Mouse (Mus musculus): ENCODE results near the gene Oas1f. TPM values are rescaled to one million over a fixed set of nuclear protein-coding genes. Genes with fewer than 3 reads are reported as not detected.
A peak's percentile ranks its signal among the peaks of the same experiment; 100 is the strongest.

The Oas1f gene
- polyA plus RNA-seq, 1 experiment: not detected

GRCm38 (mm10) chr5:120813023-120813422 lies 34.1 kb upstream of the Oas1f start:
- H3K4me1 ChIP-seq (ENCODE audit: control insufficient read depth, insufficient read depth, insufficient read length): peaks cover 7% of the 10 kb centered on the region; the same call in 1 of the 2 replicates
- H3K36me3 ChIP-seq (ENCODE audit: control insufficient read depth, insufficient read depth, low read length): peaks cover 10% of the 10 kb centered on the region
- no peak for DNase-seq (ENCODE audit: low read depth in 1 of 2, low spot score in 2 of 2)
- peak overlapping the region; percentile 56 for H3K27ac ChIP-seq (ENCODE audit: insufficient read depth, low read length)
- 48% methylated on average over 6 of the region's 6 CpGs for WGBS
- peak overlapping the region; percentile 90 for H3K4me3 ChIP-seq (ENCODE audit: extremely low read depth, insufficient read depth, insufficient read length)
- no peak for TF ChIP-seq CTCF (IDR thresholded peaks at IDR 0.05; ENCODE audit: extremely low read depth, insufficient read depth, insufficient read length, insufficient replicate concordance)
- no peak for TF ChIP-seq POLR2A (IDR thresholded peaks at IDR 0.05; ENCODE audit: low read depth, low read length)
- no peaks in the 10 kb centered on the region for H3K27me3 ChIP-seq (ENCODE audit: control insufficient read depth, insufficient read depth, low read length)

GRCm38 (mm10) chr5:120815949-120816348 lies 31.2 kb upstream of the Oas1f start:
- DNase-seq (ENCODE audit: low read depth in 1 of 2, low spot score in 2 of 2): peak in 1 of 2 experiments; percentile 43
- H3K36me3 ChIP-seq (ENCODE audit: control insufficient read depth, insufficient read depth, low read length): peaks cover 14% of the 10 kb centered on the region
- peaks cover 7% of the 10 kb centered on the region; the same call in 1 of the 2 replicates for H3K4me1 ChIP-seq (ENCODE audit: control insufficient read depth, insufficient read depth, insufficient read length)
- H3K27me3 ChIP-seq (ENCODE audit: control insufficient read depth, insufficient read depth, low read length): no peaks in the 10 kb centered on the region
- TF ChIP-seq CTCF (IDR thresholded peaks at IDR 0.05; ENCODE audit: extremely low read depth, insufficient read depth, insufficient read length, insufficient replicate concordance): peak; percentile 37; the same call in 1 of the 2 replicates
- no peak for TF ChIP-seq POLR2A (IDR thresholded peaks at IDR 0.05; ENCODE audit: low read depth, low read length)
- no peak overlapping the region for H3K4me3 ChIP-seq (ENCODE audit: extremely low read depth, insufficient read depth, insufficient read length)
- 75% methylated on average over 3 of the region's 3 CpGs for WGBS
- no peak overlapping the region for H3K27ac ChIP-seq (ENCODE audit: insufficient read depth, low read length)

- no peak for DNase-seq (ENCODE audit: low read depth in 1 of 2, low spot score in 2 of 2)
- Histone ChIP-seq H3K27ac (ENCODE audit: insufficient read depth, low read length) (no peak overlapping the region), H3K27me3 (ENCODE audit: control insufficient read depth, insufficient read depth, low read length) (no peaks in the 10 kb centered on the region), H3K4me1 (ENCODE audit: control insufficient read depth, insufficient read depth, insufficient read length) (no peaks in the 10 kb centered on the region), H3K4me3 (ENCODE audit: extremely low read depth, insufficient read depth, insufficient read length) (no peak overlapping the region), H3K36me3 (ENCODE audit: control insufficient read depth, insufficient read depth, low read length) (peaks cover 18% of the 10 kb centered on the region)
- TF ChIP-seq POLR2A (IDR thresholded peaks at IDR 0.05; ENCODE audit: low read depth, low read length) (no peak), CTCF (IDR thresholded peaks at IDR 0.05; ENCODE audit: extremely low read depth, insufficient read depth, insufficient read length, insufficient replicate concordance) (no peak)
Observed at GRCm38 (mm10) chr5:120818999-120819398, 28.2 kb upstream of the Oas1f start.

GRCm38 (mm10) chr5:120831031-120831430 lies 16.1 kb upstream of the Oas1f start:
- Histone ChIP-seq H3K27me3 (ENCODE audit: control insufficient read depth, insufficient read depth, low read length) (peaks cover 3% of the 10 kb centered on the region; the same call in 1 of the 2 replicates), H3K36me3 (ENCODE audit: control insufficient read depth, insufficient read depth, low read length) (no peaks in the 10 kb centered on the region), H3K4me3 (ENCODE audit: extremely low read depth, insufficient read depth, insufficient read length) (no peak overlapping the region), H3K4me1 (ENCODE audit: control insufficient read depth, insufficient read depth, insufficient read length) (no peaks in the 10 kb centered on the region), H3K27ac (ENCODE audit: insufficient read depth, low read length) (no peak overlapping the region)
- DNase-seq (ENCODE audit: low read depth in 1 of 2, low spot score in 2 of 2): peak in 1 of 2 experiments; percentile 43
- WGBS: 22% methylated on average over 4 of the region's 4 CpGs
- no peak for TF ChIP-seq CTCF (IDR thresholded peaks at IDR 0.05; ENCODE audit: extremely low read depth, insufficient read depth, insufficient read length, insufficient replicate concordance)
- TF ChIP-seq POLR2A (IDR thresholded peaks at IDR 0.05; ENCODE audit: low read depth, low read length): no peak

GRCm38 (mm10) chr5:120833335-120834280 lies 13.6 kb upstream of the Oas1f start:
- WGBS: 28% methylated on average over 17 of the region's 17 CpGs
- Histone ChIP-seq H3K36me3 (ENCODE audit: control insufficient read depth, insufficient read depth, low read length) (no peaks in the 10 kb centered on the region), H3K27ac (ENCODE audit: insufficient read depth, low read length) (no peak overlapping the region), H3K4me3 (ENCODE audit: extremely low read depth, insufficient read depth, insufficient read length) (no peak overlapping the region), H3K27me3 (ENCODE audit: control insufficient read depth, insufficient read depth, low read length) (peaks cover 3% of the 10 kb centered on the region; the same call in 1 of the 2 replicates), H3K4me1 (ENCODE audit: control insufficient read depth, insufficient read depth, insufficient read length) (no peaks in the 10 kb centered on the region)
- DNase-seq (ENCODE audit: low read depth in 1 of 2, low spot score in 2 of 2): no peak
- no peak for TF ChIP-seq POLR2A (IDR thresholded peaks at IDR 0.05; ENCODE audit: low read depth, low read length)
- no peak for TF ChIP-seq CTCF (IDR thresholded peaks at IDR 0.05; ENCODE audit: extremely low read depth, insufficient read depth, insufficient read length, insufficient replicate concordance)

- peaks cover 3% of the 10 kb centered on the region; the same call in 1 of the 2 replicates for H3K27me3 ChIP-seq (ENCODE audit: control insufficient read depth, insufficient read depth, low read length)
- H3K36me3 ChIP-seq (ENCODE audit: control insufficient read depth, insufficient read depth, low read length): no peaks in the 10 kb centered on the region
- 12% methylated on average over 8 of the region's 8 CpGs for WGBS
- no peaks in the 10 kb centered on the region for H3K4me1 ChIP-seq (ENCODE audit: control insufficient read depth, insufficient read depth, insufficient read length)
- H3K27ac ChIP-seq (ENCODE audit: insufficient read depth, low read length): no peak overlapping the region
- DNase-seq (ENCODE audit: low read depth in 1 of 2, low spot score in 2 of 2): peak; percentile 23 to 43
- no peak overlapping the region for H3K4me3 ChIP-seq (ENCODE audit: extremely low read depth, insufficient read depth, insufficient read length)
- TF ChIP-seq CTCF (IDR thresholded peaks at IDR 0.05; ENCODE audit: extremely low read depth, insufficient read depth, insufficient read length, insufficient replicate concordance): peak; percentile 40; the same call in 1 of the 2 replicates
- TF ChIP-seq POLR2A (IDR thresholded peaks at IDR 0.05; ENCODE audit: low read depth, low read length): no peak
Observed at GRCm38 (mm10) chr5:120836731-120837585, 10.2 kb upstream of the Oas1f start.
